Mouse (Mus musculus) retina, postnatal 1 day (tissue): ENCODE data around the gene Slc8b1.

Source experiments
- DNase-seq: peaks from one replicate; pipeline ENCODE4 v3.0.0-alpha.2; 2012

The Slc8b1 gene

GRCm38 (mm10) chr5:120531631-120532030 is 20.7 kb downstream of the Slc8b1 start:
- DNase-seq = no peak

- no peak for DNase-seq
These were observed 23.2 kb downstream of the Slc8b1 start for GRCm38 (mm10) chr5:120534071-120534685.

GRCm38 (mm10) chr5:120534686-120535075 is 23.7 kb downstream of the Slc8b1 start:
- no peak for DNase-seq

GRCm38 (mm10) chr5:120536046-120536445 is 25.1 kb downstream of the Slc8b1 start:
- DNase-seq = no peak

- no peak for DNase-seq
These were observed 25.7 kb downstream of the Slc8b1 start for GRCm38 (mm10) chr5:120536632-120537031.

GRCm38 (mm10) chr5:120548236-120548850 is 37.4 kb downstream of the Slc8b1 start:
- DNase-seq = no peak

GRCm38 (mm10) chr5:120550137-120550536 is 39.2 kb downstream of the Slc8b1 start:
- no peak for DNase-seq

GRCm38 (mm10) chr5:120550673-120551072 is 39.7 kb downstream of the Slc8b1 start:
- DNase-seq = no peak

- DNase-seq = no peak
These were observed 44.9 kb downstream of the Slc8b1 start for GRCm38 (mm10) chr5:120555871-120556270.

- no peak for DNase-seq
These were observed 47.1 kb downstream of the Slc8b1 start for GRCm38 (mm10) chr5:120558041-120558440.

- DNase-seq = no peak
These were observed 47.8 kb downstream of the Slc8b1 start for GRCm38 (mm10) chr5:120558762-120559161.

- no peak for DNase-seq
These were observed 49.2 kb downstream of the Slc8b1 start for GRCm38 (mm10) chr5:120560129-120560615.

GRCm38 (mm10) chr5:120560616-120561311 is 49.8 kb downstream of the Slc8b1 start:
- peak; percentile 82 for DNase-seq

- no peak for DNase-seq
These were observed 52.3 kb downstream of the Slc8b1 start for GRCm38 (mm10) chr5:120562956-120563913.

- DNase-seq = no peak
These were observed 52.9 kb downstream of the Slc8b1 start for GRCm38 (mm10) chr5:120563914-120564311.

GRCm38 (mm10) chr5:120565171-120565905 is 54.4 kb downstream of the Slc8b1 start:
- DNase-seq = no peak

- DNase-seq = peak; percentile 91
These were observed 55.1 kb downstream of the Slc8b1 start for GRCm38 (mm10) chr5:120566101-120566500.

- DNase-seq = peak; percentile 62
These were observed 55.8 kb downstream of the Slc8b1 start for GRCm38 (mm10) chr5:120566681-120567252.

- peak; percentile 87 for DNase-seq
These were observed 56.3 kb downstream of the Slc8b1 start for GRCm38 (mm10) chr5:120567253-120567701.

- DNase-seq = no peak
These were observed 56.8 kb downstream of the Slc8b1 start for GRCm38 (mm10) chr5:120567761-120568211.

GRCm38 (mm10) chr5:120568336-120568768 is 57.4 kb downstream of the Slc8b1 start:
- no peak for DNase-seq
